Mouse (Mus musculus) heart, adult 8-10 months (tissue): ENCODE results near the gene Pttg1ip. TPM values are rescaled to one million over a fixed set of nuclear protein-coding genes. Genes with fewer than 3 reads are reported as not detected.
A peak's percentile ranks its signal among the peaks of the same experiment; 100 is the strongest.

Experiments
- DNase-seq: peaks from one replicate; pipeline ENCODE4 v3.0.0; 2022; ENCODE audit warnings: low spot score
- total RNA-seq, 4 experiments: library from RNA; stranded (reverse); gene quantifications; 2 replicates each; pipeline ENCODE4 v1.2.4; 2022

The Pttg1ip gene
- 100 to 1,000 TPM; 132 to 142 (median 134) TPM for total RNA-seq

DNA sequence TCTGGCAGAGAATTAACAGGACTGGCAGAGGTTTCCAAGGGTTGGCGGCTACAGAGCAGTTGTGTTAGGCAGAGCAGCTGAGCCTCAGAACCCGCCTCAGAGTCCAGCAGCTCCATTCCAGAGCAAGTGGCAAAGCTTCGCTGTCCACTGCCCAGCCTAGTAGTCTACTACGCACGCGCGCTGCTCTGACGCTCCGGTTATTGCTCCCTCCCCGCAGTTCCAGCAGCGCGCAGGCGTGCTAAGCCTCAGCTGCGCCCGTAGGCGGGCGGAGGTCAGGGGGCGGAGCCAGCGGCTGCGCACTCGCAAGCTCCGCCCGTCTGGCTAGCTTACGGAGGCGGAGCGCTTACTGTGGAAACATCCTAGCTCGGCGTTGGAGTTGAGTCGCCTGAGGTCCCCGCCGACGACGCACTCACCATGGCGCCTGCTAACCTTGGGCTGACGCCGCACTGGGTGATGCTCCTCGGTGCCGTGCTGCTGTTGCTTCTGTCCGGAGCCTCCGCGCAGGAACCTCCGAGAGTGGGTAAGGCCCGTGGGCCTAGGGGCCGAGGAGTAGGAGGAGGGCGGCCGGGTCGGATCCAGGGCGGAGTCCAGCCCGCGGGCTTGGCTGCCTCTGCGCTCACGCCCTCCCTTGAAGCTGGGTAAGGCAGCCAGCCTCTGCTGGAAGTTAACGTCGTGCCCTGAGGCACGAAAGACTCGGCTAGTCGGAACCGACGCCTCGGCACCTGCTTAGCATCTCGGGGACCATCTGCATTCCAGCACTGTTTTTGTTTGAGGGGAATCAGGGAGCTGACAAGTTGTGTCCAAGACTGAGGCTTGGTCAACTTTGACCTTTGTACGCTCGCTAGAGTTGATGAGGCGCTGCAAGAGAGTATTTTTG, at the start of gene Pttg1ip:
TSS of gene Pttg1ip (plus strand) at position 313 of the 877 bp plus-strand sequence.
- peak; percentile 94 for DNase-seq

DNA sequence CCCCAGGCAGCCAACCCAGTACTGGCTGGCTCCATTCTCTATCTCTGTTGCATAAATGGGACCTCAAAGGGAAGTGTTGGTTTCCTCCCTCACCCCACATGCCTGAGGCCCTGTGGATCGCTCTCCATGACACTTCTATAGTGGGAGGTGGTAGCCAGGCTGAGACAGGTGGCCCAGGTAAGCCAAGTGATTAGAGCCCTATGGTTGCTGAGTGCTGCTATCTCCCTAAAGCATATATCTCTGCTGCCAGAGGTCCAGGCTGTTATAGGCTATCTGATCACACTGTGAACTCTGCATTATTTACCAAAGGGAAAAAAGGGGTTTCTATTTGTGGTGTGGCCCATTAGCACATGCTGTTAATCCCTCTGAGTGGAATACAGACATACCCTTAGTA, 49.5 kb upstream of the Pttg1ip start:
- no peak for DNase-seq

DNA sequence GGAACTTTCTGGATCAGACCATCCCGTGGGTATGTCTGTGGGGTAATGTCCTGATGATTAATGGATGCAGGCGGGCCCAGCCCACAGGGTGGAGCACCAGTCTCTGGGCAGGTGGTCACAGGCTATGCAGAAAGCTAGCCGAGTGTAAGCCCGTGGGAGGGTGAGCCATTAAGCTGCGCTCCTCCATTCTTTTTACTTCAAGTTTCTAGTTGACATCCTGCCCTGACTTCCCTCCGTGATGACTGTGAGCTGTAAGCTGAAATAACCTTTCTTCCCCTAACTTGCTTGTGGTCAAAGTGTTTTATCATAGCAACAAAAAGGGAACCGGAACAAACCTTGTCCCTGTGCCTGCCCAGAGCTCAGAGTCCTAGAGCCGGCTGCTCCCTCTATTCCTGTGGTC, 44.8 kb upstream of the Pttg1ip start:
- DNase-seq = no peak

DNA sequence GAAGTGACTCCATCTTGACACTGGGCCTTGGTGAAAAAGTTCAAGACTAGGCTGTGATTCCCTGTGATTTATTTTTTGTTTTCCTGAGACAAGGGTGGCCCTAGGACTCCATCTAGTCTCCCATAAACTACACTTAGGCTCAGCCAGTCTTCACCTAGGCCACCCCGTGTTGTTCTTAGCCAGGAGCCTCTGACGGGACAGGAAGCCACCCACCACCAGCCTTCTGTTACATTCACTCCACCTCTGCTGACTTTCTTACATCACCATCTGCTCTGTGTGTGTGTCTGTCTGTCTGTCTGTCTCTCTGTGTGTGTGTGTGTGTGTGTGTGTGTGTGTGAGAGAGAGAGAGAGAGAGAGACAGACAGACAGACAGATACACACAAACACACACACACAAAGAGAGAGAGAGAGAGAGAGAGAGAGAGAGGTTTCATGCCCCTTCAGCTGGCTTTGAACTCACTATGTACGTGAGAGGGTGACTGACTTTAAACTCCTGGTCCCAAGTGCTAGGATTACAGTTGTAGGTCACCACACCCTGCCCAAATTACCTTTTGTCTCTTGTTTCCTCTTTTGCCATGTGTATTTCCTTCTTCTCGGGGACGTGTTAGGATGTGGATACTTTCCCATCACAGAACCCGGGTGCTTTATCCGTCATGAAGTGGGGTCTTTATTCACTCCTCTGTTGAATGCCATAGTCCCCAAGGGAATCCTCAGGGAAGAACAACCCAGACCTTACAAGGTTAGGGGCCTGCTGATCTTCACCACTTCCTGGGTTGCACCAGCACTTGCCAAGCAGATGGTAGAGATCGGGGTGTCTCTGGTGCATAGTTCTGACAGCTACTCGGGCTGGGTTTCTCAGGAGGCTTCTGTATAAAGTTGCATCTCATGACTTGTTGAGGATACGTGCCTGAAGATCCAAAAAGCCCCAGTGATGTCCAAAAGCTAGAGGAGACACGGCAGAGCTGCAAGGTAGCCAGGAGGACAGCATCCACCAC, 44.0 kb upstream of the Pttg1ip start:
- DNase-seq = no peak

DNA sequence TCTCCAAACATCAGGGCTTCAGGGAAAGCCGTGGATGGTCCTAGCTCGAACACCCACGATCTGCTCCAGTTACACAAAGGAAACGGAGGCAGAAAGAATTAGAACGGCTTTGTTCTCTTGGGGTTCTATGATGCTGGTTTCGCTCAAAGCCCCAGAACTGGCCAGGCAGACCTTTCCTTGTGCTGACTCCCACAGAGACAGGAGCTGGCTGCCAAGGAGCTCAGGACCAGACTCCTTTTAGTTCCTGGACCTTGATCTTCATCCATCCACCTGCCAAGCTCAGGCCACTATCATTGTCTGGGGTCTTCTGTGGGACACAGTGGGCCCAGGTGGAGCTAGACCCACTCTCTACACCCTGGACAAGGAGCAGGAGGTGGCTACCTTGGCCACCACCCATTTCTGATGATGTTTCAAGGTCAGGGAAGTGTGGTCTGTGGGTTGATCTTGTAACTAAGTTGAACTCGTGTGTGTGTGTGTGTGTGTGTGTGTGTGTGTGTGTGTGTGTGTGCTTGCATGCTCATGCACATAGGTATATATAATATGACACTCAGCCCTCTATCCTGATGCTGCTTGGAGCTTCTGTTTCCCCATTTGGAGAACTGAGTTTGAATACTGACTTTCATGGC, 42.1 kb upstream of the Pttg1ip start:
- DNase-seq = no peak

DNA sequence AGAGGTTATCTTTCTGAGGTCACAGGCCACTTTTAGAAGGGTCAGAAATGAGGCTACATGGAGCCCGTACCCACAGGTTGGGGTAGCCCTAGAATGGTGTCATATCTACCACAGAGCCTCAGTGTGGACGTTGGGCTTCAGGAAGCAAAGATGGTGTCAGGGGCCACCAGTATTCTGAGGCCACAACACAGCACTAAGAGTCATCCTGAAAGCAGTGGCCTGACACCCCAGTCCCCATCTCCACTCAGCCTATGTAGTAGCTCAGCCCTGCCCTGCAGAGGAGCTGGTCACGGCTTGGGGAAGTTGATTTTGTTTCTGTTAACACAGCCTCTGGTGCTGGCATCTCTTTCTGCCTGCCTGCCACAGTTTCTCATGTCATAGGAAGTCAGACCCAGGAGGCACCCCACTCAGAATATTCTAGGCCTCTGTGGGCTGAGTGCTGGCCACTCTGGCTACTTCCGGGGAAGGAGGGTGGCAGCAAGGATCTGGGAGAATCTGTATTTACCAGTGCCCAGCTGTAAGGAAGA, 40.9 kb upstream of the Pttg1ip start:
- no peak for DNase-seq

DNA sequence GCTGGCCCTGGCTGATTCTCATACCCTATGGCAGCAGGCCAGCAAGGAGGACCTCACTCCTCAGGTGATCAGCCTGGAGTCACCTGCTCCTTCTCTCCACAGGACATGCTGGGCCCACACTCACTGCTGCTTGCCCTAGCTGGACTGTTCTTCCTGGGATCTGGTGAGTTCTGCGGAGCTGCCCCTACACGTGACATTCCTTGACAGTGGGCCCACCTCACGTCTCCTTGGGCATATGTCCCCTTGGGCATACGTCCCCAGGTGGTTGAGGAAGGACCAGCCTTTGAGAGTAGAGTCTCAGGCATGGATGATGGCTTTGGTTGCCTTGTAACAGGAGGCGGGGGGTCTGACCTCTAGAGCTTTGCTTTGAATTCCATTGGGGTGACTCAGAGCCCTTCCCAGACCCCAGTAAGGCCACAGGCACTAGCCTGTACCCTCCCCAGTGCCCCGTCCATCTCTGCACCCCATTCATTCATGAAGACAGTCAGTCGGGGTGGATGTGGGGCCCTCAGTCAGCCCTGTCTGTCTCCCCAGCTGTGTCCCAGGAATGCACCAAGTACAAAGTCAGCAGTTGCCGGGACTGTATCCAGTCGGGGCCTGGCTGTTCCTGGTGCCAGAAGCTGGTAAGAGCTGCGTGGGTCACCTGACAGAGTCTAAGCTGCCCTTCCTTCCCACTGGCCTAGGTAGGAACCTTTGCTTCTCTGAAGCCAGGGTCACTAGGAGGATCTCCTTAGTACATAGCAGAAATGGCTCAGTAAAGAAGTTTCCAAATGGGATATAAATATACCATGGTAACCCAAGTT, 39.5 kb upstream of the Pttg1ip start:
- no peak for DNase-seq

DNA sequence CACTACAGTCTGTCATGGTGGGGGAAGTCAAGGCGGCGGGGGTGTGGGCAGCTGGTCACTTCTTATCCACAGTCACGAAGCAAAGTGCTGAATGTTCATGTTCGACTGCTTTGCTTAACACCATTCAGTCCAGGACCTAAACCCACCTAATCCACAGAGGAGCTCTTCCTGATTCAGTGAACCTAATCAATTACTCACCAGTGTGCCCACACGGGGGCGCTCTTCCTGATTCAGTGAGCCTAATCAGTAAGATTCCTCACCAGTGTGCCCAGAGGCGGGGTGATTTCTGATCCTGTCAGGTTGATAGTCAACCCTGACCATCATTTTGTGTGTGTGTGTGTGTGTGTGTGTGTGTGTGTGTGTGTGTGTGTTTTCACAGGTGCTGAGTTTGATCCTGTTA, 38.3 kb upstream of the Pttg1ip start:
- DNase-seq = no peak

DNA sequence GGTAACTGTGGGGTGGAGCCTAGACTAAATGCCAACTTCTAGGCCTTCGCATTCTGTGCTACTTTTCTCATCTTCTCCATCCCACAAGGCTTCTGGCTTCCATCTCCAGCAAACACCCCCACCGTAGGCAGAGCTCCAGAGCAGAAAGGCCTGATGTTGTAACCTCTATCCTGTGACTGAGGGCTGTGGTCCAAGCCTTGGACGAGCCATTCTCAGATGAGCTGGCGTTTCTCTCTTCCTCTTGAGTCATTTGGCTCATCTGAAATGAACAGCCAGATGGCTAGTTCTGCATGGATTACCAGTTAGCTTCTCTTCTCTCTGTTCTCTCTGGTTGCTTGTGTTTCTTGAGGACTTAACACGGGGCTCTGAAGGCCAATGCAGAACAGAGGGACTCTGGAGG, 36.6 kb upstream of the Pttg1ip start:
- DNase-seq = peak; percentile 85

DNA sequence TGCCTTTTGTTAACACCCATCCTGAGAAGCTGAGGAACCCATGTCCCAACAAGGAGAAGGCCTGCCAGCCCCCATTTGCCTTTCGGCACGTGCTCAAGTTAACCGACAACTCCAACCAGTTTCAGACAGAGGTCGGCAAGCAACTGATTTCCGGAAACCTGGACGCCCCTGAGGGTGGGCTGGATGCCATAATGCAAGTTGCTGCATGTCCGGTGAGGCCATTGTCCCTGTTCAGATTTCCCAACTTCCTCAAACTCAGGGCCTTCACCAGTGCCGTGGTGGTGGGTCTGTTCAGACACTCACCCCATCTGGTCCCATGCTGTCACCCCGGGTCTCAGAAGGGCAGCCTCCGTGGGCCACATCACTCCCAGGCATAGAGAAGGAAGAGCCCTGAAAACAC, 32.9 kb upstream of the Pttg1ip start:
- DNase-seq = no peak

DNA sequence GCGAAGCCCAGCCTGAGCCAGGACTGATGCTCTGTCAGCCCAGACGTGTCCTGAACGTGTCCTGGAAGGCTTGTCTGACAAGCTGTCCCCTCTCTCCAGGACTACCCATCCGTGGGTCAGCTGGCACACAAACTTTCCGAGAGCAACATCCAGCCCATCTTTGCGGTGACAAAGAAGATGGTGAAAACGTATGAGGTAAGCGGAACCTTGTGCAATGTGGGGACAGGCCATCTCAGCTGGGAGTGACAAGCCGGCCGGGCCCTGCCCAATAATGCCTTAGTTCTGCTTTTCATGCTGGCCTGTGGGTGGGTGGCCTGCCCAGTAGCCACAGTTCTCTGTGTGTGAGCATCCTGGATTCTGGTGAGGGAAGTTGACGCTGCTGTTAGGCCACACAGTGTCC, 30.6 kb upstream of the Pttg1ip start:
- peak; percentile 39 for DNase-seq

DNA sequence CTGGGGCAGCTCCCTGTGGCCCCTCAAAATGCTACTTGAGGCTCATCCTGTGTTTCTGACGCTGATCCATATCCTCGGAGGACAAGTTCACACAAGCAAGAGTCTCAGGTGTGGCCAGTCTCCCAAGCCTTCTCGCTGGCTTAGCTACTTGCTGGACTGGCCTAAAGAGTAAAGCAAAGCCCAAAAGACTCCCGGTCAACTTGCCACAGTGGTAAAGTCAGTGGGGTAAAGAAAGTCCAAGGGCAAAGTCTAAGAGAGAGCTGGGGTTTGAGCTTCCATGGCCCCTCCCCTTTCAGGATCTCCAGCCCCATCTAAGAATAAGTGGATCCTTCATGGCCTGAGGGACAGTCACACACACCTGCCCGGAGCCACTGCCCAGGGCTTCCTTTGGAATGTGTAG, 29.4 kb upstream of the Pttg1ip start:
- DNase-seq = no peak

DNA sequence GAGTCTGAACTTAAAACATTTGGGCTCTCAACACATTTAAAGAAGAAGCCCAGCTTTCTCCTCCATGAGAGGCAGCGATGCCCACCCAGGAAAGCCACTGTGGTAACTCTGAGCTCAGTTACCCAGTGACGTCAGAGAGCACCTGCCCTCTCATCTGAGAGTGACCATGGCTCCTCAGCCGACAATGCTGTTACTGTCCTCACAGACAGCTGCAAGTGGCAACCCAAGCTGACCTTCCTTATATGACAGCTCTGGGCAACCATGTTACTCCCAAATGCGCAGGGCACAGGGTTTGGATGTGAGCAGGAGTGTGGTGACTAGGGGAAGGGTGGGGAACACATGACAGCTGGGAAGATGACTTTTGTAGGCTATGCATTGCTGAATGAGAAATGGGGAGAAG, 28.2 kb upstream of the Pttg1ip start:
- no peak for DNase-seq

DNA sequence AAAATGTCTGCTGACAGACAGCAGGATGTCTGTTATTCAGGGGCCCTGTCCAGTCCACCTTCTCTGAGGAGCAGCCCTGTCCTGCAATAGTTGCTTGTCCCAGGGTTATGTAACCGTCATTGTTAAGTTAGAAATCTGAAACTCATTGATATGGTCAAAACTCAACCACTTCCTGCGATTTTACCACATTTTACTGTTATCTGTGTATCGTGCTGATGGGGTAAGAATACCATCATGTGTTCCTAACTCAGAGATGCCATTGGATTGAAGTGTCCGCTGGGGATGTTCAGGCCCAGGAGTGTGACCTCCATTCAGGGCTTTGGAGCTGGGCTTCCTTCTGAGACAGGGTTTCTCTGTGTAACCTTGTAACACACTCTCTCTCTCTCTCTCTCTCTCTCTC, 26.6 kb upstream of the Pttg1ip start:
- no peak for DNase-seq

DNA sequence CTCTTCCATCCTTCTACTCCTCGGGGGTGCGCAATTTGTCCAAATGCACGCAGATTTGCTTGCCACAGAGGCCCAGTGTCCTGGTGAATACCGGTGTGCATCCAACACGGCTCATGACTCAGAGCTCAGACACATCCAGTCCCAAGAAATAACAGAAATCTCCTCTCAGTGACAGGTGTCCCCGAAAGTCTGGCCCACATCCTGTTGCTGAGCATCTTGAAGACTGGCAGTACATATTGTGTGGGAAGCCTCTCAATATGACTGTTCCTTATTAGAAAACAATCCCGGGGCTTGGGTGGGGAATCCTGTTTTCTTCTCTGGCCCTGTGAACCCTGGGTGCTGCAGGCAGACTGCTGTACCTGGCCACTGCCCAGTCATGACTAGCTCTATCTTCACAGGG, 24.9 kb upstream of the Pttg1ip start:
- DNase-seq = no peak

DNA sequence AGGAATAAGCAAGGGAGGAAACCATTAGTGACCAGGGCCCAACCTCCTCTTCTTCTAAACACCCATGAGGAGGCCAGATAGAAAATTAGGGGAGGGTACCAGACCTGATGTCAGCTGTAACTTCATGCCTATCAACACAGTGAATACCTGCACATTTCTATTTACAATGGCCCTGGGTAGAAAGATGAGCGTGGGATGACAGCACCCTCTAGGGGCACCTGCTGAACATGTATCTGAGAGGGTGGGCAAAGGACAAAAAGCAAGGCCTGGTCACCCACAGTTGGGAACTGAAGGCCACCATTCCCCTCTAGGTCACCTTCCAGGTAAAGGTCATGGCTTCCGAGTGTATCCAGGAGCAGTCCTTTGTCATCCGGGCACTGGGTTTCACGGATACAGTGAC, 23.9 kb upstream of the Pttg1ip start:
- no peak for DNase-seq

DNA sequence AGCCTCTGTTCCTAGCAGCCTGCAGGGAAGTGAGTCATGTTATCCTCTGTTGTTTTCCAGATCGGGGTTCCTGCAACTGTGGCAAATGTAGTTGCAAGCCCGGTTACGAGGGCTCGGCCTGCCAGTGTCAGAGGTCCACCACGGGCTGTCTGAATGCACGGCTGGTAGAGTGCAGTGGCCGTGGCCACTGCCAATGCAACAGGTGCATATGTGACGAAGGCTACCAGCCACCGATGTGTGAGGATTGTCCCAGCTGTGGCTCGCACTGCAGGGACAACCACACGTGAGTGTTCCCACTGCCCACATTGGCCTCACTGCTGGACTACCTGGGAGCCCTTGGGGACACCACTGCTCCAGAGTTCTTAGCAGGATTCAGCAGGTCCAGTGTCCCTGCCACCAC, 21.4 kb upstream of the Pttg1ip start:
- no peak for DNase-seq

DNA sequence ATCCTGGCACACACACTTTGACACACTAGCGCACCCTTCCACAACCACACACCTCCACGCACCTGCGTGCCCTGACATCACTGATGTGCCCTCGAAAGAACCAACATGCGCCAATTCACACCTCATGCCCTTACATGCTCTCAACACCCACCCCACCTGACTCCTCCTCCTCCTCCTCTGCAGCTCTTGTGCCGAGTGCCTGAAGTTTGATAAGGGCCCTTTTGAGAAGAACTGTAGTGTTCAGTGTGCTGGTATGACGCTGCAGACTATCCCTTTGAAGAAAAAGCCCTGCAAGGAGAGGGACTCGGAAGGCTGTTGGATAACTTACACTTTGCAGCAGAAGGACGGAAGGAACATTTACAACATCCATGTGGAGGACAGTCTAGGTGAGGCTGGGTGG, 20.7 kb upstream of the Pttg1ip start:
- no peak for DNase-seq

DNA sequence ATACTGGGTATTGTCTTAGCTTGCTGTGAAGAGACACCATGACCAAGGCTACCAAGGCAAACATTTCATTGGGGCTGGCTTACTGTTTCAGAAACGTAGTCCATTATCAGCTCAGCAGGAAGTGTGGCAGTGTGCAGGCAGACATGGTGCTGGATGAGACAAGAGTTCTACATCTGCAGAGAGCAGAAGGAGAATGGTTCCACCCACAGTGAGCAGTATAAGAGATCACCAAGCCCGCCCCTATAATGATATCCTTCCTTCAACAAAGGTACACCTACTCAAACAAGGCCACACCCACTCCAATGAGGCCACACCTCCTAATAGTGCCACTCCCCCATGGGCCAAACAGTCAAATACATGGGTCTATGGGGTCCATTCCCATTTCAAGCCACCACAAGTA, 20.0 kb upstream of the Pttg1ip start:
- DNase-seq = no peak

DNA sequence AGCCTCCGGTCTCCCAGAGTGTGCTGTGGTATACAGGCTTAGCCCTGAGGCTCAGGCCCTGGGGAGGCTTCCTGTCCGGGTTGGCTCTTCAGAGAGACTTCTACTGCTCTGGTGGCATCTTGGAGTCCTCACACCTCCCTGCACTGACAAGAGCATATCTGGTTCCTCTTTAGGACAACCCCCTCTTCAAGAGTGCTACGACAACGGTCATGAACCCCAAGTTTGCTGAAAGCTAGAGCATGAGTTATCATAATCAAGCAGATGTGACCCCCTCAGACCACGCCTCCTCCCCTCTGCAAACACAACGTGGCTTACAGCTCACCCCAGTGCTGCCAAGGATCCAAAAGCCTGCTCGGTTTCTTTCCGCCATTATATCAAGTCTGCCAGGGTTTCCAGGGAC, 16.5 kb upstream of the Pttg1ip start:
- no peak for DNase-seq

DNA sequence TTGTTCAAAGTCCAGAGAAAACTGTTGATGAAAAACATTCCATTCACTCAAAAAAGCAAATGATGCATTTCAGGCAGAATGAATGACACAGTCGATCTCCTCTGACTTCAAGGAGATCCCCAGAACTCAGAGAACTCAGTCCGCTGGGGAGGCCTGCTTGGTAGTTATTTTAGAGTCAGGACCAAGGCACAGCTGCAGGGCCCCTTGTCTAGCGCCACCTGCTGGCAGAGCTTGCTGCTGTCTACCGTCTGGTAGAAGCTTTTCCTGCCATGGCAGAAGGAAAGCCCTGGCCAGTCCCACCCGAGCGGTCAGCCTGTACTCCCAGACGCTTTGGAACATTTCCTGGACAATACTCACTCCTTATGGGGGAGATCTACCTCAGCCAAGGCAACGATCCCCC, 14.9 kb upstream of the Pttg1ip start:
- peak; percentile 82 for DNase-seq
